Mouse (Mus musculus) spleen, adult 2 months (tissue): Measurements from ENCODE around the gene Tgif1.
"Not testable (repeated sequence)": the region's sequence is repeated elsewhere in the genome, so short reads cannot be mapped to it uniquely, and the experiment has no call there.

Source experiments
- CTCF ChIP-seq: fragments of 200-500 bp; IDR thresholded peaks from 2 replicates; pipeline ENCODE4 v1.5.1; 2011; ENCODE audit warnings: mild to moderate bottlenecking, inconsistent platforms; ENCODE audit not compliant: insufficient read depth, insufficient read length, insufficient replicate concordance; ENCODE audit errors: extremely low read depth
- POLR2A ChIP-seq: fragments of 200-500 bp; IDR thresholded peaks from 2 replicates; pipeline ENCODE4 v1.6.1; 2011; ENCODE audit warnings: low read depth, low read length, inconsistent platforms

- TF ChIP-seq POLR2A, CTCF: not testable (repeated sequence)
These were observed 15.9 kb downstream of the Tgif1 start for GRCm38 (mm10) chr17:70837474-70837873.
